Mouse (Mus musculus) gonadal fat pad, adult 2 months (tissue): ENCODE results near the gene Tapbp. TPM values are rescaled to one million over a fixed set of nuclear protein-coding genes. Genes with fewer than 3 reads are reported as not detected.

ENCODE experiments used
- DNase-seq: peaks from one replicate; pipeline ENCODE4 v3.0.0-alpha.2; 2012; ENCODE audit warnings: low read depth
- polyA plus RNA-seq: library from polyadenylated mRNA; depleted of rRNA; stranded (reverse); fragments of >200 nt; gene quantifications from 2 replicates; pipeline ENCODE4 v1.2.3, GENCODE M21; 2012; rRNA removed

The Tapbp gene
- polyA plus RNA-seq, 1 experiment = 148 TPM

- DNase-seq = no peak
Measured at GRCm38 (mm10) chr17:33965082-33965845, 49.6 kb downstream of the Tapbp start.

GRCm38 (mm10) chr17:33965846-33966550 lies 50.3 kb downstream of the Tapbp start:
- no peak for DNase-seq

GRCm38 (mm10) chr17:33968489-33968888 lies 52.8 kb downstream of the Tapbp start:
- no peak for DNase-seq

GRCm38 (mm10) chr17:33968927-33969326 lies 53.2 kb downstream of the Tapbp start:
- DNase-seq = no peak

- DNase-seq = no peak
Measured at GRCm38 (mm10) chr17:33969394-33969793, 53.7 kb downstream of the Tapbp start.

GRCm38 (mm10) chr17:33972691-33973090 lies 57.0 kb downstream of the Tapbp start:
- DNase-seq = no peak

GRCm38 (mm10) chr17:33973572-33973971 lies 57.9 kb downstream of the Tapbp start:
- DNase-seq = no peak

GRCm38 (mm10) chr17:33977861-33978557 lies 62.3 kb downstream of the Tapbp start:
- DNase-seq = no peak

GRCm38 (mm10) chr17:33978631-33979031 lies 62.9 kb downstream of the Tapbp start:
- no peak for DNase-seq

Other genes with a start within 250 kb of the Tapbp start
- gene Hnrnpm, start 229.0 kb upstream of the Tapbp start, polyA plus RNA-seq = 57.0 and 61.5 TPM in 2 replicates
- 93.7 and 135 TPM in 2 replicates for gene March2, start 197.2 kb upstream of the Tapbp start, polyA plus RNA-seq
- gene Rab11b, start 155.4 kb upstream of the Tapbp start, polyA plus RNA-seq = 288 and 307 TPM in 2 replicates
- gene Angptl4, start 134.1 kb upstream of the Tapbp start, polyA plus RNA-seq = 171 and 402 TPM in 2 replicates
- 106 and 146 TPM in 2 replicates for gene Kank3, start 105.4 kb upstream of the Tapbp start, polyA plus RNA-seq
- gene Rps28, start 91.3 kb upstream of the Tapbp start, polyA plus RNA-seq = 823 and 990 TPM in 2 replicates
- 564 and 606 TPM in 2 replicates for gene Ndufa7, start 91.3 kb upstream of the Tapbp start, polyA plus RNA-seq
- gene Cd320, start 72.8 kb upstream of the Tapbp start, polyA plus RNA-seq = 107 and 143 TPM in 2 replicates
- gene Gm7029, start 42.1 kb upstream of the Tapbp start, polyA plus RNA-seq = not detected in 2 replicates
- gene Kifc1, start 25.2 kb upstream of the Tapbp start, polyA plus RNA-seq = 2.4 TPM in 2 replicates
- not detected in 2 replicates for gene Platr17, start 10.8 kb upstream of the Tapbp start, polyA plus RNA-seq
- gene Daxx, start 6.5 kb upstream of the Tapbp start, polyA plus RNA-seq = 36.7 and 45.8 TPM in 2 replicates
- gene Zbtb22, start within 50 bp of the Tapbp start, polyA plus RNA-seq = 46.7 and 60.7 TPM in 2 replicates
- 117 and 144 TPM in 2 replicates for gene Rgl2, start 13.6 kb downstream of the Tapbp start, polyA plus RNA-seq
- gene Pfdn6, start 24.4 kb downstream of the Tapbp start, polyA plus RNA-seq = 24.1 and 37.0 TPM in 2 replicates
- 14.9 and 18.1 TPM in 2 replicates for gene Wdr46, start 24.8 kb downstream of the Tapbp start, polyA plus RNA-seq
- 8.1 and 8.7 TPM in 2 replicates for gene B3galt4, start 35.6 kb downstream of the Tapbp start, polyA plus RNA-seq
- 54.5 and 62.2 TPM in 2 replicates for gene Vps52, start 39.9 kb downstream of the Tapbp start, polyA plus RNA-seq
- gene Rps18, start 40.1 kb downstream of the Tapbp start, polyA plus RNA-seq = 683 and 816 TPM in 2 replicates
- 2,228 and 2,761 TPM in 2 replicates for gene H2-K1, start 84.4 kb downstream of the Tapbp start, polyA plus RNA-seq
- 29.4 and 29.6 TPM in 2 replicates for gene Ring1, start 108.8 kb downstream of the Tapbp start, polyA plus RNA-seq
- gene H2-Ke6, start 112.2 kb downstream of the Tapbp start, polyA plus RNA-seq = 75.6 and 95.1 TPM in 2 replicates
- 207 and 240 TPM in 2 replicates for gene Slc39a7, start 115.8 kb downstream of the Tapbp start, polyA plus RNA-seq
- gene Rxrb, start 115.9 kb downstream of the Tapbp start, polyA plus RNA-seq = 51.3 and 53.0 TPM in 2 replicates
- gene Col11a2, start 123.5 kb downstream of the Tapbp start, polyA plus RNA-seq = 0.69 and 1.0 TPM in 2 replicates
- 2.1 and 2.5 TPM in 2 replicates for gene H2-Oa, start 176.4 kb downstream of the Tapbp start, polyA plus RNA-seq
- 73.0 and 74.6 TPM in 2 replicates for gene H2-DMa, start 203.6 kb downstream of the Tapbp start, polyA plus RNA-seq
- 110 and 117 TPM in 2 replicates for gene Brd2, start 206.7 kb downstream of the Tapbp start, polyA plus RNA-seq
- gene H2-DMb2, start 227.4 kb downstream of the Tapbp start, polyA plus RNA-seq = 51.4 and 61.0 TPM in 2 replicates
- 87.5 and 107 TPM in 2 replicates for gene H2-DMb1, start 237.2 kb downstream of the Tapbp start, polyA plus RNA-seq